Mouse (Mus musculus): Measurements from ENCODE around the gene Pla2g4e.

Gene Pla2g4e

GRCm38 (mm10) chr2:120153586-120154360 is 91.4 kb downstream of the Pla2g4e start:
- DNase-seq = no peak

GRCm38 (mm10) chr2:120150571-120150970 is 94.6 kb downstream of the Pla2g4e start:
- no peak for DNase-seq

GRCm38 (mm10) chr2:120149634-120150033 is 95.5 kb downstream of the Pla2g4e start:
- no peak for DNase-seq

GRCm38 (mm10) chr2:120147999-120148398 is 97.1 kb downstream of the Pla2g4e start:
- DNase-seq = no peak

- DNase-seq = no peak
These were observed 97.8 kb downstream of the Pla2g4e start for GRCm38 (mm10) chr2:120147364-120147763.

- no peak for DNase-seq
These were observed 98.6 kb downstream of the Pla2g4e start for GRCm38 (mm10) chr2:120146543-120146942.

- no peak for DNase-seq
These were observed 100.7 kb downstream of the Pla2g4e start for GRCm38 (mm10) chr2:120144390-120144789.

GRCm38 (mm10) chr2:120142336-120142735 is 102.8 kb downstream of the Pla2g4e start:
- DNase-seq = no peak

GRCm38 (mm10) chr2:120141671-120142070 is 103.5 kb downstream of the Pla2g4e start:
- no peak for DNase-seq

GRCm38 (mm10) chr2:120140326-120140725 is 104.8 kb downstream of the Pla2g4e start:
- no peak for DNase-seq

- DNase-seq = no peak
These were observed 106.0 kb downstream of the Pla2g4e start for GRCm38 (mm10) chr2:120139091-120139490.

- DNase-seq = no peak
These were observed 107.9 kb downstream of the Pla2g4e start for GRCm38 (mm10) chr2:120137281-120137680.

- no peak for DNase-seq
These were observed 110.6 kb downstream of the Pla2g4e start for GRCm38 (mm10) chr2:120134453-120135075.

- DNase-seq = no peak
These were observed 113.3 kb downstream of the Pla2g4e start for GRCm38 (mm10) chr2:120131881-120132280.

- DNase-seq = no peak
These were observed 115.8 kb downstream of the Pla2g4e start for GRCm38 (mm10) chr2:120129252-120129908.

GRCm38 (mm10) chr2:120128611-120129051 is 116.5 kb downstream of the Pla2g4e start:
- DNase-seq = no peak

GRCm38 (mm10) chr2:120128011-120128410 is 117.1 kb downstream of the Pla2g4e start:
- no peak for DNase-seq

- DNase-seq = no peak
These were observed 118.2 kb downstream of the Pla2g4e start for GRCm38 (mm10) chr2:120126901-120127300.

GRCm38 (mm10) chr2:120126408-120126807 is 118.7 kb downstream of the Pla2g4e start:
- no peak for DNase-seq

- no peak for DNase-seq
These were observed 119.7 kb downstream of the Pla2g4e start for GRCm38 (mm10) chr2:120125461-120125860.

- no peak for DNase-seq
These were observed 120.2 kb downstream of the Pla2g4e start for GRCm38 (mm10) chr2:120124946-120125345.

- DNase-seq = peak; percentile 10
These were observed 121.0 kb downstream of the Pla2g4e start for GRCm38 (mm10) chr2:120124096-120124495.

- no peak for DNase-seq
These were observed 122.2 kb downstream of the Pla2g4e start for GRCm38 (mm10) chr2:120122983-120123382.

- DNase-seq = no peak
These were observed 127.8 kb downstream of the Pla2g4e start for GRCm38 (mm10) chr2:120117346-120117745.

Measured in cerebellum, adult 8-10 months (tissue).